8 mouse cellular contexts compared by ENCODE assay signal in genomic region chr2:50296109-50296986, GRCm38 (mm10). TPM values are rescaled to one million over a fixed set of nuclear protein-coding genes. Genes with fewer than 3 reads are reported as not detected.
DNase-seq lines count a peak whose midpoint lies in the region; ATAC-seq and TF ChIP-seq lines count a peak whose summit lies in the region.

Gene Mmadhc, minus strand, starts transcription at chr2:50296801.

- H3K4me3 ChIP-seq in ES-E14 (ENCODE audit: insufficient read depth in 1 of 2, low read depth in 1 of 2, low read length in 2 of 2, poor library complexity in 1 of 2, severe bottlenecking in 1 of 2) = peak within 1 kb of the TSS; percentile 91 to 93
- H3K4me3 ChIP-seq in forebrain, embryonic 14.5 days (ENCODE audit: low read depth, low read length) = peak within 1 kb of the TSS; percentile 90
- peak within 1 kb of the TSS; percentile 83 for H3K4me3 ChIP-seq in lung, embryonic 14.5 days (ENCODE audit: low read depth, low read length)
- peak within 1 kb of the TSS; percentile 94 for H3K4me3 ChIP-seq in olfactory bulb, adult 2 months (ENCODE audit: insufficient read depth, low read depth, low read length)
- peak within 1 kb of the TSS; percentile 98 for H3K4me3 ChIP-seq in thymus, adult 2 months (ENCODE audit: control insufficient read depth, insufficient read depth, low read length)

- TF ChIP-seq CTCF in lung, embryonic 14.5 days (IDR thresholded peaks at IDR 0.05; ENCODE audit: low read depth) = no peak
- TF ChIP-seq CTCF in olfactory bulb, adult 2 months (IDR thresholded peaks at IDR 0.05; ENCODE audit: insufficient read depth, low read depth, low read length) = no peak
- 0 out of 2 replicates have a peak, but pooled peaks have one; percentile 26 for TF ChIP-seq CTCF in thymus, adult 2 months (IDR thresholded peaks at IDR 0.05; ENCODE audit: borderline replicate concordance, control insufficient read depth, extremely low read depth, insufficient read depth, low read length, poor library complexity)

- DNase-seq in ES-E14 (ENCODE audit: low read depth, low spot score) = peak; percentile 87
- DNase-seq in cerebellum, adult 11 months = peak; percentile 86
- DNase-seq in forebrain, embryonic 14.5 days (ENCODE audit: low spot score) = peak; percentile 98
- peak; percentile 92 to 93 for DNase-seq in heart, postnatal 14 days
- DNase-seq in layer of hippocampus, adult 18-20 months (ENCODE audit: low spot score in 2 of 2) = peak; percentile 82 to 95
- DNase-seq in lung, embryonic 14.5 days = peak; percentile 98
- peak; percentile 92 for DNase-seq in thymus, adult 2 months

- peak; percentile 97 for ATAC-seq in forebrain, embryonic 14.5 days
- peak; percentile 97 for ATAC-seq in lung, embryonic 14.5 days (ENCODE audit: insufficient read depth)

- H3K9ac ChIP-seq in ES-E14 (ENCODE audit: insufficient read depth, low read depth, low read length, poor library complexity, severe bottlenecking) = peak within 1 kb of the TSS; percentile 96
- H3K9ac ChIP-seq in forebrain, embryonic 14.5 days (ENCODE audit: low read length) = peak within 1 kb of the TSS; percentile 91
- peak within 1 kb of the TSS; percentile 94 for H3K9ac ChIP-seq in lung, embryonic 14.5 days

- H3K4me2 ChIP-seq in forebrain, embryonic 14.5 days (ENCODE audit: low read length) = peak within 1 kb of the TSS; percentile 79
- peak within 1 kb of the TSS; percentile 84 for H3K4me2 ChIP-seq in lung, embryonic 14.5 days

- no peaks in the 10 kb centered on the region for H3K9me3 ChIP-seq in ES-E14 (ENCODE audit: control insufficient read depth, insufficient read depth, low read depth, low read length)
- H3K9me3 ChIP-seq in forebrain, embryonic 14.5 days (replicated peaks; ENCODE audit: control insufficient read depth, low read length) = no peaks in the 10 kb centered on the region
- no peaks in the 10 kb centered on the region for H3K9me3 ChIP-seq in lung, embryonic 14.5 days (ENCODE audit: low read depth, low read length)

- intact Hi-C loops in heart, postnatal 14 days (cut with DNase I) = no loop called here

- under 1% methylated on average over 57 of the region's 58 CpGs for WGBS in forebrain, embryonic 14.5 days
- WGBS in lung, embryonic 14.5 days = under 1% methylated on average over 58 of the region's 58 CpGs
- under 1% methylated on average over 58 of the region's 58 CpGs for WGBS in olfactory bulb, adult 2 months
- under 1% methylated on average over 58 of the region's 58 CpGs for WGBS in thymus, adult 2 months

- H3K27ac ChIP-seq in ES-E14 (ENCODE audit: insufficient read depth, low read depth, low read length, poor library complexity, severe bottlenecking) = 0 out of 2 replicates have a peak within 1 kb of the TSS, but pooled peaks have one; percentile 41
- peak within 1 kb of the TSS; percentile 87 for H3K27ac ChIP-seq in forebrain, embryonic 14.5 days (ENCODE audit: low read depth, low read length)
- peak within 1 kb of the TSS; percentile 94 for H3K27ac ChIP-seq in lung, embryonic 14.5 days (ENCODE audit: low read depth)
- H3K27ac ChIP-seq in olfactory bulb, adult 2 months (ENCODE audit: insufficient read depth, low read depth, low read length) = peak within 1 kb of the TSS; percentile 73
- no peak within 1 kb of the TSS for H3K27ac ChIP-seq in thymus, adult 2 months (ENCODE audit: control insufficient read depth, insufficient read depth, low read length)

- H3K27me3 ChIP-seq in forebrain, embryonic 14.5 days (replicated peaks; ENCODE audit: control insufficient read depth, insufficient read depth, low read length) = no peaks in the 10 kb centered on the region
- H3K27me3 ChIP-seq in lung, embryonic 14.5 days (ENCODE audit: insufficient read depth, low read length) = no peaks in the 10 kb centered on the region
- H3K27me3 ChIP-seq in thymus, adult 2 months (ENCODE audit: control insufficient read depth, insufficient read depth, low read length) = no peaks in the 10 kb centered on the region

- H3K36me3 ChIP-seq in ES-E14 (ENCODE audit: control insufficient read depth, insufficient read depth, low read length, poor library complexity, severe bottlenecking) = no peaks in the 10 kb centered on the region
- H3K36me3 ChIP-seq in forebrain, embryonic 14.5 days (ENCODE audit: control insufficient read depth, insufficient read depth, low read length) = no peaks in the 10 kb centered on the region
- H3K36me3 ChIP-seq in lung, embryonic 14.5 days (ENCODE audit: insufficient read depth) = peaks cover 7% of the 10 kb centered on the region
- H3K36me3 ChIP-seq in thymus, adult 2 months (ENCODE audit: control insufficient read depth, insufficient read depth, low read length) = no peaks in the 10 kb centered on the region

- in situ Hi-C loops in ES-E14 (cut with MboI; ENCODE audit: low sequenced_read_pairs in 2 of 2, unreplicated experiment in 2 of 2) = no loop called here

- peaks cover 2% of the 10 kb centered on the region in 2 experiments; a peak in 1 of 4 replicates for H3K4me1 ChIP-seq in ES-E14 (ENCODE audit: control insufficient read depth in 2 of 2, insufficient read depth in 2 of 2, low read length in 2 of 2, poor library complexity in 1 of 2)
- H3K4me1 ChIP-seq in forebrain, embryonic 14.5 days (ENCODE audit: control insufficient read depth, insufficient read depth, low read length) = peaks cover 13% of the 10 kb centered on the region
- H3K4me1 ChIP-seq in lung, embryonic 14.5 days (ENCODE audit: insufficient read depth) = 0 out of 2 replicates have a peak, but pooled peaks cover 8% of the 10 kb centered on the region
- peaks cover 3% of the 10 kb centered on the region; the same call in 1 of the 2 replicates for H3K4me1 ChIP-seq in olfactory bulb, adult 2 months (ENCODE audit: control insufficient read depth, insufficient read depth, low read length)
- H3K4me1 ChIP-seq in thymus, adult 2 months (replicated peaks; ENCODE audit: control insufficient read depth, insufficient read depth, low read length) = peaks cover 5% of the 10 kb centered on the region

- TF ChIP-seq POLR2A in olfactory bulb, adult 2 months (IDR thresholded peaks at IDR 0.05; ENCODE audit: insufficient read depth, low read depth, low read length) = peak; percentile 95
- peak; percentile 70; the same call in 1 of the 2 replicates for TF ChIP-seq POLR2A in thymus, adult 2 months (IDR thresholded peaks at IDR 0.05; ENCODE audit: control insufficient read depth, extremely low read depth, insufficient read depth, low read length, poor library complexity)

TF ChIP-seq in ES-E14, 5 proteins besides CTCF, POLR2A, EP300 and RAD21:
- TF ChIP-seq ZC3H11A (IDR thresholded peaks at IDR 0.05; ENCODE audit: borderline replicate concordance, low read depth, low read length) (no peak), MAFK (IDR thresholded peaks at IDR 0.05; ENCODE audit: insufficient read depth, low read depth, low read length) (peak; percentile 69; the same call in 1 of the 2 replicates), ZNF384 (IDR thresholded peaks at IDR 0.05; ENCODE audit: low read depth, low read length) (peak; percentile 93), HCFC1 (IDR thresholded peaks at IDR 0.05; ENCODE audit: borderline replicate concordance, insufficient read depth, low read length) (peak; percentile 82), CHD2 (IDR thresholded peaks at IDR 0.05; ENCODE audit: low read depth, low read length) (no peak)
TF ChIP-seq in ES-E14: peak in this region for 3.

RNA-seq across cellular contexts. Expression of gene Mmadhc, which starts in this region (rescaled TPM):
- 47.1 and 57.5 TPM in 2 replicates for total RNA-seq in ES-E14 (2012; rRNA removed)
- polyA plus RNA-seq in forebrain, embryonic 14.5 days (2014; fragmentation: Nextera tagmentation; extraction: Ambion mirVana) = 163 and 178 TPM in 2 replicates
- 100 to 1,000 TPM; 149 to 158 TPM for total RNA-seq in heart, postnatal 14 days (2021)
- 10 to 100 TPM; 48.5 to 49.1 TPM for total RNA-seq in layer of hippocampus, adult 18-20 months (2021)
- polyA plus RNA-seq in lung, embryonic 14.5 days (2014; fragmentation: Nextera tagmentation; extraction: Ambion mirVana) = 152 and 160 TPM in 2 replicates
- polyA plus RNA-seq in olfactory bulb, adult 2 months (2012; ENCODE audit: insufficient read depth, insufficient read length, low replicate concordance, missing spikeins) = not detected in 2 replicates
- 50.1 and 59.5 TPM in 2 replicates for polyA plus RNA-seq in thymus, adult 2 months (2012; rRNA removed)
